Mouse (Mus musculus) brain, embryonic 14.5 days (tissue): ENCODE results near the gene H6pd.
"Not testable (repeated sequence)": the region's sequence is repeated elsewhere in the genome, so short reads cannot be mapped to it uniquely, and the experiment has no call there.

Experiments used
- CTCF ChIP-seq: fragments of 200-500 bp; IDR thresholded peaks from 2 replicates; pipeline ENCODE4 v1.5.1; 2012; ENCODE audit warnings: inconsistent platforms, mild to moderate bottlenecking, moderate library complexity, borderline replicate concordance; ENCODE audit not compliant: insufficient read depth, insufficient read length; ENCODE audit errors: extremely low read depth
- POLR2A ChIP-seq: fragments of 200-500 bp; IDR thresholded peaks from 2 replicates; pipeline ENCODE4 v1.6.1; 2012; ENCODE audit warnings: mild to moderate bottlenecking, inconsistent platforms, borderline replicate concordance; ENCODE audit not compliant: poor library complexity, insufficient read depth, insufficient read length, severe bottlenecking; ENCODE audit errors: extremely low read depth

- not testable (repeated sequence) for TF ChIP-seq CTCF, POLR2A
Measured at GRCm38 (mm10) chr4:150040856-150041255, 32.0 kb upstream of the H6pd start.
